ENCODE assay signal across 8 mouse cellular contexts in genomic region chr5:121710402-121710801, GRCm38 (mm10). TPM values are rescaled to one million over a fixed set of nuclear protein-coding genes. Genes with fewer than 3 reads are reported as not detected.
DNase-seq lines count a peak whose midpoint lies in the region; ATAC-seq and TF ChIP-seq lines count a peak whose summit lies in the region.

No protein-coding gene starts in this region.

- WGBS in heart, embryonic 16.5 days: 44% methylated on average over 2 of the region's 2 CpGs
- WGBS in hindbrain, embryonic 12.5 days: 66% methylated on average over 2 of the region's 2 CpGs
- WGBS in midbrain, embryonic 11.5 days: 54% methylated on average over 2 of the region's 2 CpGs

- H3K4me1 ChIP-seq in heart, embryonic 16.5 days (ENCODE audit: control insufficient read depth, insufficient read depth, low read length): peaks cover 20% of the 10 kb centered on the region
- peaks cover 4 to 9% of the 10 kb centered on the region in 2 experiments for H3K4me1 ChIP-seq in MEL (ENCODE audit: control insufficient read depth in 1 of 2, insufficient read depth in 2 of 2, low read length in 2 of 2)
- peaks cover 23% of the 10 kb centered on the region for H3K4me1 ChIP-seq in hindbrain, embryonic 12.5 days
- H3K4me1 ChIP-seq in midbrain, embryonic 11.5 days (ENCODE audit: control insufficient read depth, insufficient read depth, low read length): peaks cover 19% of the 10 kb centered on the region

- H3K79me2 ChIP-seq in MEL (ENCODE audit: control insufficient read depth, insufficient read depth, low read length, poor library complexity): peaks cover 37% of the 10 kb centered on the region

- intact Hi-C loops in left cerebral cortex, postnatal 4 days (cut with DNase I): no loop called here

- H3K4me2 ChIP-seq in heart, embryonic 16.5 days (ENCODE audit: low read depth, low read length): peak overlapping the region; percentile 85
- 0 out of 2 replicates have a peak overlapping the region, but pooled peaks have one; percentile 88 for H3K4me2 ChIP-seq in hindbrain, embryonic 12.5 days (replicated peaks)
- peak overlapping the region; percentile 77; the same call in 1 of the 2 replicates for H3K4me2 ChIP-seq in midbrain, embryonic 11.5 days

- H3K9ac ChIP-seq in heart, embryonic 16.5 days (ENCODE audit: low read length): peak overlapping the region; percentile 99
- H3K9ac ChIP-seq in MEL (ENCODE audit: control insufficient read depth, low read depth, low read length, poor library complexity, severe bottlenecking): peak overlapping the region; percentile 97
- H3K9ac ChIP-seq in hindbrain, embryonic 12.5 days: no peak overlapping the region
- no peak overlapping the region for H3K9ac ChIP-seq in midbrain, embryonic 11.5 days (ENCODE audit: low read length)

- H3K27me3 ChIP-seq in heart, embryonic 16.5 days (ENCODE audit: control insufficient read depth, insufficient read depth, low read length): no peaks in the 10 kb centered on the region
- no peaks in the 10 kb centered on the region for H3K27me3 ChIP-seq in MEL (ENCODE audit: control insufficient read depth in 1 of 2, insufficient read depth in 2 of 2, low read length in 2 of 2)
- H3K27me3 ChIP-seq in hindbrain, embryonic 12.5 days: no peaks in the 10 kb centered on the region
- no peaks in the 10 kb centered on the region for H3K27me3 ChIP-seq in midbrain, embryonic 11.5 days (ENCODE audit: control insufficient read depth, insufficient read depth, low read length)

- no peak; a peak in 1 of 4 replicates for TF ChIP-seq POLR2A in MEL (IDR thresholded peaks at IDR 0.05; ENCODE audit: control insufficient read depth in 1 of 2, insufficient read depth in 1 of 2, low read depth in 1 of 2, low read length in 2 of 2, poor library complexity in 1 of 2)

- TF ChIP-seq EP300 in MEL (IDR thresholded peaks at IDR 0.05; ENCODE audit: low read depth in 1 of 2, low read length in 2 of 2): no peak

- ATAC-seq in heart, embryonic 16.5 days (replicated peaks; ENCODE audit: extremely low read depth, insufficient read depth, low FRiP score): no peak
- no peak for ATAC-seq in hindbrain, embryonic 12.5 days (ENCODE audit: low FRiP score)
- ATAC-seq in midbrain, embryonic 11.5 days (ENCODE audit: low FRiP score): no peak

- H3K9me3 ChIP-seq in heart, embryonic 16.5 days (replicated peaks; ENCODE audit: control insufficient read depth, low read length): no peaks in the 10 kb centered on the region
- H3K9me3 ChIP-seq in MEL (replicated peaks; ENCODE audit: insufficient read depth, low read length): no peaks in the 10 kb centered on the region
- H3K9me3 ChIP-seq in hindbrain, embryonic 12.5 days (replicated peaks): no peaks in the 10 kb centered on the region
- H3K9me3 ChIP-seq in midbrain, embryonic 11.5 days (ENCODE audit: control insufficient read depth, low read length): no peaks in the 10 kb centered on the region

- no peaks in the 10 kb centered on the region for H3K36me3 ChIP-seq in heart, embryonic 16.5 days (ENCODE audit: control insufficient read depth, insufficient read depth)
- peaks cover 0 to 12% of the 10 kb centered on the region in 2 experiments; a peak in 2 of 4 replicates for H3K36me3 ChIP-seq in MEL (ENCODE audit: control insufficient read depth in 1 of 2, insufficient read depth in 2 of 2, low read length in 2 of 2)
- H3K36me3 ChIP-seq in hindbrain, embryonic 12.5 days: no peaks in the 10 kb centered on the region
- H3K36me3 ChIP-seq in midbrain, embryonic 11.5 days (ENCODE audit: control insufficient read depth, insufficient read depth, low read length): no peaks in the 10 kb centered on the region

- no peak for TF ChIP-seq CTCF in MEL (IDR thresholded peaks at IDR 0.05 in 2 of 3, conservative IDR thresholded peaks at IDR 0.05 in 1 of 3; ENCODE audit: control insufficient read depth in 1 of 3, insufficient read depth in 1 of 3, low read depth in 2 of 3, low read length in 3 of 3, poor library complexity in 1 of 3, severe bottlenecking in 1 of 3)

- peak overlapping the region; percentile 99 for H3K4me3 ChIP-seq in heart, embryonic 16.5 days (ENCODE audit: low read length)
- H3K4me3 ChIP-seq in MEL (ENCODE audit: control insufficient read depth in 1 of 2, insufficient read depth in 1 of 2, low read depth in 2 of 2, low read length in 2 of 2): peak overlapping the region; percentile 98 to 99
- no peak overlapping the region for H3K4me3 ChIP-seq in hindbrain, embryonic 12.5 days
- peak overlapping the region; percentile 99 for H3K4me3 ChIP-seq in midbrain, embryonic 11.5 days (ENCODE audit: low read depth, low read length)

- no peak for DNase-seq in heart, adult 9 months (ENCODE audit: low spot score in 2 of 2)
- peak; percentile 24 for DNase-seq in MEL (ENCODE audit: low read depth, low spot score)
- DNase-seq in midbrain, embryonic 11.5 days (ENCODE audit: low spot score, missing footprints): no peak
- no peak for DNase-seq in spleen, postnatal 10 days (ENCODE audit: low spot score in 2 of 2)
- no peak for DNase-seq in embryo, embryonic 9.5 days (ENCODE audit: extremely low spot score)
- DNase-seq in left cerebral cortex, postnatal 4 days: no peak

- peak overlapping the region; percentile 98 for H3K27ac ChIP-seq in heart, embryonic 16.5 days (ENCODE audit: low read length)
- H3K27ac ChIP-seq in MEL (ENCODE audit: control insufficient read depth, low read depth, low read length): no peak overlapping the region
- H3K27ac ChIP-seq in hindbrain, embryonic 12.5 days: no peak overlapping the region
- H3K27ac ChIP-seq in midbrain, embryonic 11.5 days (ENCODE audit: low read depth, low read length): no peak overlapping the region

- TF ChIP-seq RAD21 in MEL (IDR thresholded peaks at IDR 0.05; ENCODE audit: low read depth, low read length): no peak

TF ChIP-seq in MEL, 35 proteins besides CTCF, POLR2A, EP300 and RAD21:
- TF ChIP-seq TAL1 (IDR thresholded peaks at IDR 0.05; ENCODE audit: low read length) (no peak), ELF1 (IDR thresholded peaks at IDR 0.05; ENCODE audit: low read depth, low read length) (no peak), UBTF (IDR thresholded peaks at IDR 0.05; ENCODE audit: borderline replicate concordance, insufficient read depth, low read depth, low read length) (no peak), GATA1 (IDR thresholded peaks at IDR 0.05; ENCODE audit: low read depth, low read length) (no peak)

RNA-seq across cellular contexts. Expression of gene Atxn2, which starts 0.7 kb away (rescaled TPM):
- 36.0 and 38.4 TPM in 2 replicates for polyA plus RNA-seq in heart, embryonic 16.5 days (2015; fragmentation: Nextera tagmentation; extraction: Ambion mirVana)
- total RNA-seq in MEL (2012; rRNA removed): 16.3 and 18.5 TPM in 2 replicates
- polyA plus RNA-seq in MEL (2012; ENCODE audit: insufficient read depth in 1 of 2, insufficient read length in 2 of 2, low read depth in 1 of 2, low replicate concordance in 2 of 2, missing spikeins in 1 of 2): 100 to 1,000 TPM in 1 of 2 experiments, 10 to 100 TPM in 1; 85.4 to 476 TPM
- 95.3 and 102 TPM in 2 replicates for polyA plus RNA-seq in hindbrain, embryonic 12.5 days (2016; fragmentation: Nextera tagmentation; extraction: Ambion mirVana)
- polyA plus RNA-seq in midbrain, embryonic 11.5 days (2014; fragmentation: Nextera tagmentation; extraction: Ambion mirVana): 59.2 and 66.8 TPM in 2 replicates
- total RNA-seq in left cerebral cortex, postnatal 4 days (2021): 100 to 1,000 TPM; 250 to 271 TPM

RNA-seq across cellular contexts. Expression of gene Brap, which starts 50.0 kb away (rescaled TPM):
- polyA plus RNA-seq in heart, embryonic 16.5 days (2015; fragmentation: Nextera tagmentation; extraction: Ambion mirVana): 29.0 and 30.0 TPM in 2 replicates
- 37.2 and 42.4 TPM in 2 replicates for total RNA-seq in MEL (2012; rRNA removed)
- polyA plus RNA-seq in MEL (2012; ENCODE audit: insufficient read depth in 1 of 2, insufficient read length in 2 of 2, low read depth in 1 of 2, low replicate concordance in 2 of 2, missing spikeins in 1 of 2): 100 to 1,000 TPM in 1 of 2 experiments, 10 to 100 TPM in 1; 40.3 to 176 TPM
- polyA plus RNA-seq in hindbrain, embryonic 12.5 days (2016; fragmentation: Nextera tagmentation; extraction: Ambion mirVana): 51.5 and 52.8 TPM in 2 replicates
- 37.7 and 43.0 TPM in 2 replicates for polyA plus RNA-seq in midbrain, embryonic 11.5 days (2014; fragmentation: Nextera tagmentation; extraction: Ambion mirVana)
- total RNA-seq in left cerebral cortex, postnatal 4 days (2021): 10 to 100 TPM; 45.3 to 47.4 TPM

RNA-seq across cellular contexts. Expression of gene Acad10, which starts 50.1 kb away (rescaled TPM):
- polyA plus RNA-seq in heart, embryonic 16.5 days (2015; fragmentation: Nextera tagmentation; extraction: Ambion mirVana): 2.2 and 2.6 TPM in 2 replicates
- total RNA-seq in MEL (2012; rRNA removed): 4.3 and 4.4 TPM in 2 replicates
- 1 to 10 TPM in 1 of 2 experiments, not detected in 1; 5.9 TPM for polyA plus RNA-seq in MEL (2012; ENCODE audit: insufficient read depth in 1 of 2, insufficient read length in 2 of 2, low read depth in 1 of 2, low replicate concordance in 2 of 2, missing spikeins in 1 of 2)
- polyA plus RNA-seq in hindbrain, embryonic 12.5 days (2016; fragmentation: Nextera tagmentation; extraction: Ambion mirVana): 1.9 TPM in 2 replicates
- 2.5 and 2.6 TPM in 2 replicates for polyA plus RNA-seq in midbrain, embryonic 11.5 days (2014; fragmentation: Nextera tagmentation; extraction: Ambion mirVana)
- 1 to 10 TPM; 2.2 to 2.5 TPM for total RNA-seq in left cerebral cortex, postnatal 4 days (2021)

Comparison
In these comparisons a context has a peak if more than half of its experiments do, and no peak if none do; other contexts are left out.
1. H3K9ac ChIP-seq: peak in heart, embryonic 16.5 days (single experiment) and MEL (single experiment); none in hindbrain, embryonic 12.5 days (single experiment) and midbrain, embryonic 11.5 days (single experiment).
2. Peak in every context shown above with its lines, with median percentiles within 50 percentile points of each other: H3K4me2 ChIP-seq.